Mouse (Mus musculus): ENCODE measurements around the gene Srd5a3.

Srd5a3 gene

DNA sequence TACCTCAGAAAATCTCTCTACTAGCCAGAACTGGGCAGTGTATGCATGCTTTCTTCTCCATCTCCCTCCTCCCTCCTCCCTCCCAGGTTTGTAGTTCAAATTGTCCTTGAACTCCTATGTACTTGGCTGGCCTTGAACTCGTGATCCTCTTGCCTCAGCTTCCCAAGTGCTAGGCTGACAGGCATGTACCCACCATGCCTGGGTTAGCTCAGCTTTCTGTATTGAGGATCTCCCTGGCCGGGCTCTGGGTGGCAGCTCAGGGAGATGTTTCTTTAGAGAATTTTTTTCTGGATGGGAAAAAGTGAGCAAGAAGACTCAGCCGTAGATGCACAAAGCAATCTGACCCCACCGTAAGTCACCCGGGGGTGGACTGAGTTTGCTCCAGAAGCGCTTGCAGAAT, 12.9 kb downstream of the Srd5a3 start:
- DNase-seq (ENCODE audit: low read depth, low spot score) = no peak

DNA sequence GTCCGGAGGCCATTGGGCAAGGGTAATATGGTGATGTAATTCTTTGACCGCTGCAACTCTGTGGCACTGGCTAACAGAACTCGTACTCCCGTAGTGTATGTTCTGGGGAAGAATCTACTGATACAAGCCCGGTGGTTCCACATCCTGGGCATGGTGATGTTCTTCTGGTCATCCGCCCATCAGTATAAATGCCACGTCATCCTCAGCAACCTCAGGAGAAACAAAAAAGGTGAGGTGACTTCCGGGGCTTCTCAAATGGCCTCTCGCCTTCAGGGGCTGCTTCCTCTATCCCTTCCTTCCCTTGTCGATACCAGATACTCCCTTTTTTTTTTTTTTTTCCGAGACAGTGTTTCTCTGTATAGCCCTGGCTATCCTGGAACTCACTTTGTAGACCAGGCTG, 13.4 kb downstream of the Srd5a3 start:
- DNase-seq (ENCODE audit: low read depth, low spot score) = no peak

DNA sequence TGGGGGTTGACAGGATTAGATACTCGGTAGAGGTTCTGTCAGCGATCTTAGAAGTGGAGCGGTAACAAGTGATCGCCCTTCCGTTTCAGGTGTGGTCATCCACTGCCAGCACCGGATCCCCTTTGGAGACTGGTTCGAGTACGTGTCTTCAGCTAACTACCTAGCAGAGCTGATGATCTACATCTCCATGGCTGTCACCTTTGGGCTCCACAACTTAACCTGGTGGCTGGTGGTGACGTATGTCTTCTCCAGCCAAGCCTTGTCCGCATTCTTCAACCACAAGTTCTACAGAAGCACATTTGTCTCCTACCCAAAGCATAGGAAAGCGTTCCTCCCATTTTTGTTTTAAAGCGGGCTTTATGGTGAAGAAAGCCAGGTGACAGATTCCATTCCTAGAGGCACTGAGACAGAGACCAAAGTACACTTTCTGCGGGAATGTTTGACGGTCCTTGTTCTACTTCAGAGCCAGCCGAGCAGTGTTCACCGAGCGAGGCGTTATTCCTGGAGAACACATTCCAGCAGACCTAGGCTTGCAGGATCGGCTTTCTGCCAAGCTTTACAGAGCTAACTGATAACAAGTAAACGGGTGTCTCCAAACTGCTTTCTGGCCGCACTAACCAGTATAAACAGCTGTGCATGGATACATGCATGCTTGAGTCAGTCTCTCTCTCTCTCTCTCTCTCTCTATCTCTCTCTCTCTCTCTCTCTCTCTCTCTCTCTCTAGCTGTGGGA, 14.5 kb downstream of the Srd5a3 start:
- no peak for DNase-seq (ENCODE audit: low read depth, low spot score)

DNA sequence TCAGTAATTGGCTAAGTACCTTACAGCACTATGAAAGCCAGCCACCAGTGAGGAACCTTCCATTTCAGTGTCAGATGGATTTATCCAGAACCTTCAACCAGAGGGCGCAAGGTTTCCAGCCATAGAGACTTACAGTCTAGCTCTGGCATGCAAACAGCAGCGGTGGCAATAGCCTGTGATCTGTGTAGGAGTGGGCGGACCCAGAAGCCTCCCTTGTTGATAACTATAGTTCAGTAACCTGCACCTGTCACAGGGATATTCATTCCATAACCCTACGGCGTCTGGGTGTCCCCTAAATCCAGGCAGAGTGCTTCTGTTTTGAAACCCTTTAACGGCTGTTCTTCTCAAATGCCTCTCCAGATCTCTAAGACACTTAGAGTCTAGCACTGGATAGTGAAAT, 19.5 kb downstream of the Srd5a3 start:
- DNase-seq (ENCODE audit: low read depth, low spot score) = no peak

DNA sequence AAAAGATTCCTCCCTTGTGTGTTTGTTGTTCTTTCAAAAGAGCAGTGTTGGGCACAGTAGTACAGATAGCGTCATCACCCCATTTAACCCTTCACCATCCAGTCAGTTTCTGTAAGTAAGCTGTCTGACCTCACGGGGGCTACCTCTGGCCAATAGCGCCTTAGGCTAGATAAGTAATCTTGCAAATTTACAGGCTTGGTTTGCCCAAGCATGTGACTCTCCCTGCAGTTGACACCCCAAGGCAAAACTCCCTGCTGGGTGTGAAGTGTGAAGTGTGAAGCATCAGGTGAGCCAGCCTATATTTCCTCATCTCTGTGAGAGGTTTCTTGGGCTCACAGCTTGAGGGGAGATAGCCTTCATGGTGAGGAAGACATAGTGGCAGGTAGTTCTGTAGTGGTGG, 20.0 kb downstream of the Srd5a3 start:
- no peak for DNase-seq (ENCODE audit: low read depth, low spot score)

DNA sequence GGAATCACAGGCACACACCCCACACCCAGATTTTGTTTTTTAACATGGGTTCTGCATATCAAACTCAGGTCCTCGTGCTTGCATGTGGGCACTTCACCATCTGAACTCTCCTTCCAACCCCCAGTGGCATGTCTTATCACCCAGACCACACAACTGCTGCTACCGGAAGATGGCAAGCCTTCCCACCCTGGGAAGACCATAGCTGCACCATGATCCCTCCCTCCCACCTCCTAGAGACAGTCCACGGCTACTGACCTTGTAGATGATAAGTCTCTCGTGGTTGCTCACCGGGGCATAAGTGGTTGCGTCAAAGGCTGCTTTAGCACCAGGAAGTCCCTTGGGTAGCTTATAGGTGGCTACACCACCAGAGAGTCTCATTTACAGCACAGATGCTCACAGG, 21.4 kb downstream of the Srd5a3 start:
- no peak for DNase-seq (ENCODE audit: low read depth, low spot score)

DNA sequence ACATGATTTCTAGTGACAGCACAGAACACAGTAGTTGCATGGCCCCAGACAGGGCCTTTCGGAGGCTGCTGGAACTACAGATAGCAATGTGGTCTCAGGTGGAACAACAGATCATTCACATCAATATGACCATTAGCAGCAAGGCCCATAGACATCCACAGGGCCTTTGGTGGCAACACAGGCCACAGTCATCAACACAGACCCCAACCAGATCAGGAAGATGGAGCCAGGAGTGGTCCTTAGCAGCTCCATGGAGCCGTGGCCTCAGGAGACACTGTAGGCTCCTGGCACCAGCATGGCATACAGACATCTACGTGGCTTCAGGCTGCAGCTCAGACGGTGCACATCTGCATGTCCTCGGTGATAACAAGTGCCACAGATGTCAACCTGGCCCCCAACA, 22.9 kb downstream of the Srd5a3 start:
- no peak for DNase-seq (ENCODE audit: low read depth, low spot score)

DNA sequence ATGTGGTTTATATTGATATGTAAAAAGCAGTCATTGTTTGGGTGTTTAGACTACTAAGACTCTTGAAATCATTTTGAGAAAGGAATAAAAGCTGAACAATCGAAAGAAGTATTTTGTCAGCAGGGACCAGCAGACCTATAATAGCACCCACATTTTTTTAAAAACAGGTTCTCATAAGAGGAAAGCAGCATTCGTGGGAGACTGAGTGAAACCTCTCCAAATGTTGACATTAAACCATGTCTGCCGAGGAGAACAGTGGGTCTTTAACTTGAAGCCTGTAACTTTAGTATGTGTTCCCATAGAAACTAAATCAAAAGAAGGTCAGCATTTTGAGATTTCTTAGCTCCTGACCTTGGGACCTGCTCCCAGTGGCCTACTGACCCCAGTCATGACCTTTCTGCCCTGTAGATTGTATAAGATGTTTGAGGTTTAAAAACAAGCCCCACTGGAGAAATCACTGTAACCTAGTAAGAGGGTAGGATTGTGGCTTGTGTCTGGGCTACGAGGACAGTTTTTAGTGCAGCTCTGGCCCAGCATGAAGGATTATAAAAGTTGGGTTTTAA, 23.8 kb downstream of the Srd5a3 start:
- no peak for DNase-seq (ENCODE audit: low read depth, low spot score)

DNA sequence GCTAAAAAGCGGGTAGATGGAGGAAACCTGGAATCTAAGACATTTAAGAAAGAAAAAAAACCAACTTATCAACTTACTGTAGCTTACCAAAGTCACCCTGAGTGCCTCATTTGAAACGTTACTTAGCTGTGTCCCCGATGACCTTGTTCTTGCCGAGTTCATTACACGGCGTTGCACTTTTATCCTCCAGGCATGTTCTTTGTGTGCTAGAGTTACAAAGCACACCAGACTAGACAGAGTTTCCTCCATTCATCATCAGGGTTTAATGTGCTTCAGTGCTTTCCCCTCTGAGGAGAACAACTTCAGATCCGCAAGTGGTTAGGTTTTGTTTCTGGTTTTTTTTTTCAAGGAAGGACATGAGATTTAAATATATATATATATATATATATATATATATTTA, 24.8 kb downstream of the Srd5a3 start:
- DNase-seq (ENCODE audit: low read depth, low spot score) = no peak

DNA sequence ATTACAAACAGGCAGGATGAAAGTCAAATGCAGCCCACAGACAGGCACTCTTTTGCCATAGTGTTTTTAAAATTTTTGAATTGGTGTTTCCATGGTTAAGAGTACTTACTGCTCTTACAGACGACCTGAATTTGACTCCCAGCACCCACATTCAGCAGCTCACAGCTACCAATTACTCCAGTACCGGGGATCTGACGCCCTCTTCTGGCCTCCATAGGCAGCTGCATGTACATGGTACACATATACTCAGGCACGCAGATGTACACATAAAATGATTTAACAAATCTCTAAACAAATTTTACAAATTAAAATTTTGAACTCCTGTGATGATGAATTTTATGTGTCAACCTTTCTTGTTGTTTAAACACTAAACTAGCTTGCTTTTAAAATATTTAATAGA, 30.5 kb downstream of the Srd5a3 start:
- no peak for DNase-seq (ENCODE audit: low read depth, low spot score)

DNA sequence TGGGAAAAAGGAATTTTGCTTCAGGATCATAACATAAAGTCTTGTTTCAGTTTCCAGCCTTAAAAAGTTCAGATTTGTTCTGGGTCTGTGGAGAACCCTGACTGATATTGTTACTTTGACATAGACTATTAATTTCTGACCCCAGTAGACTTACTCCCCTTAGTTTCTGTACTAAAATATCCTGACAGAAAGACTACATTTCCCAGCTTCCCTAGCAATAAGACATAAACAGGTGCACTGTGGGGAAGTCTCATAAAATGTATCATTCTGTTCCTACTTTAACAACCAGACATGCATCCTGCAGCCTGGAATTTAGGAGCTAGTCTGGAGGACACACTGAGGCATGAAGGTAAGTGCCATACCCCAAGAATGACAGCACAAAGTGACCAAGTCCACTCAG, 31.0 kb downstream of the Srd5a3 start:
- DNase-seq (ENCODE audit: low read depth, low spot score) = no peak

DNA sequence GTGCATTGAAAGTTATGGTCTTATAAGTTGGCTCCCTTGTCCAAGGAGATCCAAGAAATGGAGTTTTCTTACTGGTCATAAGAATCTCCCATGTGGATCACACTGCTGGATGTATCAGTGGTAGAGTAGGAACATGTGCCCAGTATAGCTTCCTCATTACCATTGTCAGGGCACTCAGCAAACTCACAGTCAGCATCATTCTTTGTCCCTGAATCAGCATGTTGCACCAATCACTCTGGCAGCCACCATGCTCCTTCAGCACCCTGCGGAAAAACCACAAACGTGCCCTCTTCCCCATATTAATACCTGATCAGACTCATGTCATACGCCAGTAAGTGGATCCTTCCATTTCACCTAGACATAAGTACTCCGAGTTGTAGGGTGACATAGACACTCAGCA, 35.0 kb downstream of the Srd5a3 start:
- DNase-seq (ENCODE audit: low read depth, low spot score) = no peak

DNA sequence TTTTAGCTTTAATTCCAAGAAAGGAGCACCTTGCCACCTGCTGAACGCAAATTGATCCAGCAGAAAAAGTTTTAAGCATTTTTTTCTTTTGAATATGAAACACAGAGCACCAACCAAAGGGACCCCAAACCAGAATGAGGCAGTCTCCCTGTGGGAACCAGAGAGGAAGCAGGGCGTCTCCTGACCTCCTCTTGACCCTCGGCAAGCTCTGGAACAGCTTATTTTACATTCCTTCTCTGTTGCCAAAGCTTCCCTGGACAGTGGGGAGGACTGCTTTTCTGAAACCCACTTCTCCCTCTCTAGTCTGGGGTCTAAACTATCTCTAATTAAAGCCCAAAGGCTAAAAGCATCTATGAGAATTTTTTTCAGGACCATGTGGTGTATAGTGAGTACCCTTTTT, 36.3 kb downstream of the Srd5a3 start:
- no peak for DNase-seq (ENCODE audit: low read depth, low spot score)

DNA sequence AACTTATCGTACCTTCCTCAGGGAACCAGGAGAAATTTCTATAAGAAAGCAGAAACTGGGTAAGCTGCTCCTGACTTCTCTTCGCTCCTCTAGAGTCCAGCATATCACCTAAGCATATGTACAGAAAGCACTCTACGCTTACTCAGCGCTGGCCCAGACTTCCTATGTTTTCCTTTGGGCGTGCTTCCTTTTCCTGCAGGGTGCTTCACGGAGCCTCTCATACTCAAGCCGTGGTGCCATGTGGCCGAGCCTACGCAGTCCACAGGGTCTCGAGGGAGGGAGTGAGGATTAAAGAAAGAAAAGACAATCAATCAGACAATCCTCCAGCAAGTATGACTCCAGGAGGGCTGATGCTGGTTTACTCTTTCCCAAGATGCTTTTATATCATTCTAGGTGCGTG, 36.8 kb downstream of the Srd5a3 start:
- DNase-seq (ENCODE audit: low read depth, low spot score) = no peak

DNA sequence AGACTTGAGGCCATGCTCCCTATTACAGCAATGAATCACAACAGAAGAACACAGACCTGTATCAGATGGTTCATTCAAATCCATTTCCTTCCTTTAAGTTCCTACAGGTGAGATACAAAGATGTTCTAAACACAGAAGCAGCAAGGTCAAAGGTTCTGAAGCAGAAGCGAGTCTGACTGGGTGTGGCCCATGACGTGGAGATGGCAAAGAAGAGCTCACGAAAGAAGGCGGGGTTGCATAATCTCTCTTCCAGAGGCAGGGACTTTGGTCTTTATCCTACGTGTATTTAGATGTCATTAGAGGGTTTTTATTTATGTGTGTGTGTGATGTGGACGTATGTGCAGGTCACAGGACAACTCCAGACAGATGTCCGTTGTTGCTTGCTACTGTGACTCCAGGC, 37.6 kb downstream of the Srd5a3 start:
- no peak for DNase-seq (ENCODE audit: low read depth, low spot score)

DNA sequence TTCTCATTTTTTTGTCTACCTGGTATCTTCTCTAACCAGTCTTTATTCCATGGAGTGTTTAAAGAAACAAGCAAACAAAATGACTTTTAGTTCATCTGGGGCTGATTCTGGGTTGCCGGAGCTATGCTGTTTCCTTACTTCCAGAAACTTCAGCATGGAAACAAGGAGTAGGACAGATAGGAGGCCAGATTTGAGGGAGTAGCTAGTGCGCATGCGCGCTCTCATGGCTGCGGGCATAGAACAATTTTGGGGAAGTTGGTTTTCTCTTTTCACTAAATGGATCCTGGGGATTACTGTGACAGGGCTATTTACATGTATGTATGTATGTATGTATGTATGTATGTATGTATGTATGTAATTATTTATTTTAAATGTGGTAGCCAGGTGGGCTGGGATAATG, 39.1 kb downstream of the Srd5a3 start:
- DNase-seq (ENCODE audit: low read depth, low spot score) = no peak

DNA sequence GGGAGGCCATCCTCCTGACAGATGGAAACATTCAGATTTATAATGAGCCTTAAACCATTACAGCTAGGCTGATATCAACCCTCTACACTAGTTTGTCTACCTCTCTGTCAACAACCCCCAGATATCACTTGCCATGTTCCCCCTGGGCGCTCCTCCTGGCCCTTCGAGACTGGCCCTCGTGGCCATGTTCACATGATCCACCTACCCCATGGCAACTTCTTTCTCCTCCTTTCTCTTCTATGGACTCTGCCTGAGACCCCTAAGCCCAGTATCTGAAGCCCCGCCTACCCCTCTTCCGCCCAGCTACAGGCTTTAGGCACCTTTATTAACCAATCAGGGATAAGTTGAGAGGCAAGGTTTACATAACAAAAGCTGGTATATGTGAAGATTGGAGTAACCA, 39.7 kb downstream of the Srd5a3 start:
- no peak for DNase-seq (ENCODE audit: low read depth, low spot score)

DNA sequence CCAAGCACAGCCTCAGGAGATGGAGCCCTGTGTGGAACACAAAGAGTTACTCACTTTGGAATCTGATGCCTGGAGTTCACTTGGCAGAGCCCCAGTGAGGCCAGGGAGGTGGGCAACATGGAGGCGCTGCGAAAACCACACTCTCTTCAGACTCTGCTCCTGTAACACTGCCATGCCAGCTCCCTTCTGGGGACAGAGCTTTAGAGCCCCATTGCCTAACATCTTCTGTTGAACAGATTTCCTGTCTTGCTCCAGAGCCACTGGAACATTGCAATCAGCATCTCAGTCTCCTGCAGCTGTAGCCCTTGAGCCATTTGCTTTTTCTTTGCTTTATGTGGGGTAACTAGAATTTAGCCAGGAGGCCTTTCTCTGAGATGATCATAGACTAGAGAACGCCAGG, 42.3 kb downstream of the Srd5a3 start:
- DNase-seq (ENCODE audit: low read depth, low spot score) = no peak

DNA sequence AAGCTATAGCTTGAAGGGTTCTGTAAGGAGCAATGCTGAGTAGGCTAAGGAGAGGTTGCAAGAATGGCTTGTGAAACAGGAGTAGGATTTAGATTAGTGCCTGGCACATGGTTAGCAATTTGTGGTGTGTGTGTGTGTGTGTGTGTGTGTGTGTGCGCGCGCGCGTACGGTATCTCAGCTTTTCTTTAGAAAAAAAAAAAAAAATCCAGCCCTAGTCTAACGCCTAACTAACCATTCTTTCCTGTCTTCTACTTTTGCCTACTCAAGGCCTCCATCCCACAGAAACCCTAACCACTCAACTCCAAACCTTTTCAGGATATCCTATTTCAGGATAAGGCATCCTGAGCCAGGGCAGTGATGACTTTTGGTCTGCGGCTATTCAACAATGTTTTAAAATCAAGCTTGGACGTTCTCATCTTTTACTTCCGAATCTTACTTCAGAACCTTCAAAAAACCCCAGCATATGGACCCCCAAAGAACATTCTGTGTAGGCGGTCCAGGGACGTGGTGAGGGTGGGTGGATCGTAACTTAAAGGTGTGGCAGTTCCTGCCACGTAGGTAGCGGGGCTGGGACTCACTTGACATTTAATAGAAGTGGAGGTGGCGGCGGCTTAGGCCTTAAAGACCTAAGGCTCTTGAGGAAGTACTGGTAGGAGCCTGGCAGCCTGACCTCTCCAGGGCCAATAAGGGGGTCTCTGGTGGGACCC, 43.1 kb downstream of the Srd5a3 start:
- peak; percentile 38 for DNase-seq (ENCODE audit: low read depth, low spot score)

DNA sequence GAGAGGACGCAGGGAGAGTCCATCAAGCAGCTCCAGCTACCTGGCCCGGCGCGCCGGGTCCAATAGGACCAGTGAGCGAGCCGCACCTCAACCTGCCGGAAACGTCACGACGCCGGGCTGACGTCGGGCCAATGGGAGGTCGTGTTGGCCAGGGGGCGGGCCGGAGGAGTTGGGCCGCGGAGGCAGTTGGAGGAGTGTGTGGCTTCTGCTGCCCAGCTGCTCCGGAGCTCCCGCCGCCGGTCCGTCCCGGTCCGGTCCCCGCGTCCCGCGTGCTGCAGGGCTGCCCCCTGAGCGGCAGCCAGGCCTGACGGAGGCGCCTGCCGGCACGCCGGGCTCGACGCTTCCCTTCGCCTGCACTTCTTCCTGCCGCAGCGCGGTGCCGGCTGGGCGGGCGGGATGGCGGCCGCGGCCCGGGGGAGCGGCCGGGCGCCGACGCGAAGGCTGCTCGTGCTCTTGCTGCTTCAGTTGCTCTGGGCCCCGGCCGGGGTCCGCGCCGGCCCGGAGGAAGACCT, 43.7 kb downstream of the Srd5a3 start, which contains the start of gene Tmem165:
TSS of gene Tmem165 (plus strand) at position 131 of the 512 bp plus-strand sequence.
- peak; percentile 94 for DNase-seq (ENCODE audit: low read depth, low spot score)

DNA sequence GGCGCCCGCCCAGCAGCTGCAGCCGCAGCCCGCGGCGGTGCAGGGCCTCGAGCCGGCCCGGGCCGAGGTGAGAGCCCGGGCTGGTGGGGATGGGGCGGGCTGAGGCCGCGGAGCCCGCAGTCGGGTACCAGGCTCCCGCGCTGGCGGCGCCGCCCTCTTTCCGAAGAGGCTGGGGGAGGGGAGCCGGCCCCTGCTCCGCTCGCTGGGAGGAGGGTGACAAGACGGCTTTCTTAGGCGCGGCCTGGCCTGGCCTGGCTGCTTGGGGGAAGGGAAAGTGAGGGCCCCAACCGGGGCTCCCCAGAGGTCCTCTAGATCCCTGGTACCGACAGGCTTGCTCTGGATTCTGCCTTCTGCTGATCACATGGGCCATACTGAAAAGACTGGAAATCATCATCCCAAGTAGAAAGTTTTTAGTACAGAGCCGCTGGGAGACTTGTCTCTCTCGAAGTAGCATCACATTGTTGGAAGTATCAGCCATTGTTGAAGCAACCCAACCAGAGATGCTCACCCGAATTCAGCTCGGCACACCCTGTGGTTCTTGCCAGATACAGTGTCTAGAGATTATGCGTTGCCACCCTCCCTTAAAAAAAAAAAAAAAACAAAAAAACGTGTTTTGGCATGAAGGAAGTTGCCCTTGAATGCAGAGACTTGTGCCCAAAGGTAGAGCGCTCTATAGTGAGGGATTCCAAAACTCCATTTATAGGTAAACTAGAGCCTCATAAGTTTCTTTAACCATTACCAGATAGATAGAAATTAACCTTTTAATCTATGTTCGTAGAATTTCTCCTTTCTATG, 44.4 kb downstream of the Srd5a3 start:
- DNase-seq (ENCODE audit: low read depth, low spot score) = peak; percentile 74

DNA sequence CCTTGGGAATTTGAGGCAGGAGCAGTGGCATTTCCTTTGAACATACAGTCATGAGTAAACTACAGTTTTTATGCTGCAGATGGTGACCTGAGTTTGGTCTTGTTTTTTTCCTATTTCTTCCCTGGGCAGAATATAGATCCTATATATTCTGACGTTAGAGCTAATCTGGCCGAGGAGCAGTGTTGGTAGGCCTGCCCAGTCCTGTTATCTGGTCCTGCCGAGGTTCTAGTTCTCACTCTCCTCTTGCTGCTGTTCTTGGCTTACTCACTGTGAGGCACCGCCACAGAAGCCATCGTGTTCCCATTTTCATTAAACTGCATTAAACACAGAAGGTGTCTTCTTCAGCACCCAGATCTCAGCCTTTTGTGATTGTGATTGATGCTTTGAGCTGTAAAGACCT, 47.8 kb downstream of the Srd5a3 start:
- DNase-seq (ENCODE audit: low read depth, low spot score) = no peak
